Mouse (Mus musculus): ENCODE data around the gene Bscl2.
A peak's percentile ranks its signal among the peaks of the same experiment; 100 is the strongest.

DNA sequence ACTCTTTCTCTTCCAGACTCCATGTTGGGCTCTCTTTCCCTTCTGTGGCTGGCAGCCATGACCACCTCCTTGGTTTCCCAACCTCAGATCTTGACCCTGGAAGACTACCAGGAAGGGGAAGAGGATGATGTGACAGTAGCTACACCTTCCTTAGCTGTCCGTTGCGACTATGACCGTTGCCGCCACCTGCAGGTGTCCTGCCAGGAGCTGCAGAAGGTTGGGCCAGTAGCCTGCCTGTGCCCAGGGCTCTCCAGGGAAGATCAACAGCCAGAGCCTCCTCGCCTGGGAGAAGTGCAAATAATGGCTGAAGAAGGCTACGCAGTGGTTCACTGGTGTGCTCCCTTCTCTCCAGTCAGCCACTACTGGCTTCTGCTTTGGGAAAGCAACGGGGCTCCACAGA lies 14.4 kb downstream of the Bscl2 start:
- TF ChIP-seq POLR2A (IDR thresholded peaks at IDR 0.05; ENCODE audit: borderline replicate concordance, extremely low read depth, low read depth, low read length) (no peak), CTCF (IDR thresholded peaks at IDR 0.05; ENCODE audit: insufficient read depth, low read length) (peak; percentile 22; the same call in 1 of the 2 replicates)
